Mouse (Mus musculus) liver, adult 2 months (tissue): ENCODE results near the gene Napsa.

ENCODE experiments used
- CTCF ChIP-seq: fragments of 200-500 bp; IDR thresholded peaks from 2 replicates; pipeline ENCODE4 v1.5.1; 2011; ENCODE audit warnings: low read depth, low read length, control low read depth
- POLR2A ChIP-seq: fragments of 200-500 bp; IDR thresholded peaks from 2 replicates; pipeline ENCODE4 v1.6.1; 2011; ENCODE audit warnings: low read length, control low read depth; ENCODE audit not compliant: insufficient read depth; ENCODE audit errors: extremely low read depth

- TF ChIP-seq CTCF (no peak), POLR2A (no peak)
Observed at GRCm38 (mm10) chr7:44604619-44605018, 32.4 kb downstream of the Napsa start.
